Mouse (Mus musculus) embryo, embryonic 10.5 days (tissue): Measurements from ENCODE around the gene Aasdh.
"Not testable (repeated sequence)": the region's sequence is repeated elsewhere in the genome, so short reads cannot be mapped to it uniquely, and the experiment has no call there.

Source experiments
- DNase-seq: peaks from one replicate; pipeline ENCODE4 v3.0.0-alpha.2; 2015; ENCODE audit warnings: low spot score

Gene Aasdh

DNA sequence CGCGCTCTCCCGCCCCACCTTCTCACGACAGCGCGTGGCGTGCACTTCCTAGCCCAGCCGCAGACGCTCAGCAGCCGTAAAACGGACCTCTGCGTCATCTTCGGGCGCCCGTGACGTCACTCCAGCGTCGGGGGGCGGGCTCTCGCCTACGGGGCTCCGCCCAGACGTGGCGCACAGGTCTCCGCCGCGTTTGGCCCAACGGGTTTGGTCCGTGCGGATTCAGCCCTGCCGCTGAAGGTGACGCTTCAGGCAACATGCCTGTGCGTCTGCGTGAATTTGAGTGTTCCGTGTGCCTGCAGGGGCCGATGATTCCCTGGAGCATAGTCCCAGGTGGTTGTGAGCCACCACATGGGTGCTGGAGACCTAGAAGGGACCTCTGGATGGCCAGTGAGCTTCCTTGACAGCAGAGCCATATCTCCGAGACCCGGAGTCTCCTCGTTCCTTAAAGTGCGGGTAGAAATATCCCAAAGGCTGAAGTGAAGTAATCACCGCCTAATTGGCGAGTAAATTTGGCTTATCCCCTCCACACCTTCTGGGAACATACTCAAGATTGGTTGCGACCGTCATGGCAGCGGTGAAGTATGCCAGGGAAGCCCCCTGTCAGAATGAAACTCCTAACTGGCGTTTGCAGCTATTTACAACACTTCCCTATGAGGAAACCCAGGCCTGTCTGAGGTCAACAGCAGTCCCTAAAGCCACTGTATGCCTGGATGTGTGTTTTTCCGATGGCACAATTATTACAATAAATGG lies at the start of gene Aasdh:
Gene Aasdh (minus strand): TSS at position 110 of the 750 bp plus-strand sequence.
- peak; percentile 97 for DNase-seq

GRCm38 (mm10) chr5:76954271-76954900 lies 49.1 kb upstream of the Aasdh start:
- DNase-seq = no peak

- no peak for DNase-seq
Measured at GRCm38 (mm10) chr5:76953794-76954193, 48.5 kb upstream of the Aasdh start.

DNA sequence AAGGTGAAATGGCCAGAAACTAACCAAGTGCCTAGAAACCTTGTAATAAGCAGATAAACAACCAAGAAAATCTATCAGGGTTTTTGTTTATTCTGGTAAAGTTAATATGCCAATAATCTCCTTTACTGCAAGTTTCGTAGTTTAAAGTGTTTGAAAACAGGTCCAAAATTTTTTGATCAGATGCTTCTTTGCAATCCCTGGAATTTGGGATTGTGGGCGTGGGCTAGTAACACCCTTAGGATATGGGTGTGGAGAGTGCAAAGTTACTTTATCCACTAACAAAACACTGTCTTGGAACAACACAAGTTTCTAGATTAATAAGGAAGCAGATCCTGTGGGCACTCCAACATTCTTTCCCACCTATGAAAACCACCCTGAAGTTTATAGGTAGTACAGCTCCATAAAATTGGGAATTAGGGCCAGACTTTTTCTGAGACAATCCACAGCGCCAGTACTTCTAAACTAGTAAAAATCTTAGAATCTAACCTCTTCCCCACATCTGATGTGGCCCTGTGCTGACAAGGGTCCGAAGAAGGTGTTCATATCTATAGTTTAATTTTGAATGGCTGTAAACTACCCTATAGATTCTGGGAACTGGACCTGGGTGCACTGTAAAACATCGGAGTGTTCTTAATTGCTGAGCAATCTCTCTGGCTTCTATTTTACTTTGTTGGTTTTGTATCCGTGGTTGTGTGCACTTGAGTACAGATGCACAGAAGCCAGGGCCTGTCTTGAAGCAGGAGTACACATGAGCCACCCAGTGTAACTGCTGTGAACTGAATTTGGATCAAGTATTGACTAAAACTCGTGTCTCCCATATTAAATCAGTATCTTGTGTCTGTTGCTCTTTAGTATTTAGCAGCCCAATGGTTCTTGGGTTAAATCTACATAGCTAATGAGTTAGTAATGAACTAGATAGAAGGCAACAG lies 47.1 kb upstream of the Aasdh start:
- DNase-seq = peak; percentile 44

DNA sequence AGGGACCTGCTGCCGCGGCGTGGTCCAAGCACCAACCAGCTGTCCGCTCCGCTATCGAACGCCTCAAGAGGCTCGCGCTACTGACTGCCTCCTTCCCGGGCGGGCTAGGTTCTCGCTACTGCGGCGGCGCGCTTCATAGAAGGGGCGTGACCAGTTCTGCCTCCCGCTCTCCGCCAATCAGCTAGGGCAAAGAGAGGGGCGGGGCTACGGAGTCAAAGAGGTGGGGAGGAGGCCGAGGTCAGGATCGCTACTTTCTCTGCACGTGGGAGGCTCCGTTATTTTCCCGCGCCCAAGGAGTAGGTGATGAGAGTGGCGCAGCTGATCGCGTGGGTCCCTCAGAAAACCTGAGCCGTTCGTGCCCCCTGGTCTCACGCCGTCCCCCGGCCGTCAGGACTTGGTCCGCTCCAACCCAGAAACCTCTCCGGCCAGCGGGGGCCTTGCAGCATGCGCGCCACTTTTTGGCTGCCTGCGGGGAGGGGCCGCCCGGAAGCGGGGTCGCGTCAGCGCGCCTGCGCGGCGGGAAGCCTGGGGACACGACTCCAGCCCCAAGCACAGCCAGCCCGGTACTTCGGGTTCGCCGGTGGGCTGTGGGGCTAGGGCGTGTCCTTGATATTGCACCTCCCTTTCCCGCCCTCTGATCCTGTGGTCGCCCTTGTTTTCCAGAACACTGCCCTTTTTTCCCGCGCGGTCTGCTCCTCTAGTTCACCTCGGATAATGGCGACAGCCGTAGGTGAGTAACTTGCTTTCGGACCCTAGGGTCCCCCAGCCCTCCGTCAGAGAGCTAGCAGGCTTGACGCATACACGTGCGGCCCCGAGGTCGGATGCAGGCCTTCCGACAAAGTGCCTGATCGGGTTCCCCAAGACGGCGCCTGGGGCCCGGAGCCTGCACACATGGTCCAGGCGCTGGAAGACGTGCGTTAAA lies 46.1 kb upstream of the Aasdh start, which contains the start of the genes Paics and Ppat:
Gene Paics (plus strand): TSS at position 202 of the 922 bp plus-strand sequence.
Gene Ppat (minus strand): TSS at position 473 of the 922 bp plus-strand sequence.
- peak; percentile 99 for DNase-seq

- DNase-seq = peak; percentile 66
Measured at GRCm38 (mm10) chr5:76950343-76951105, 45.2 kb upstream of the Aasdh start.

DNA sequence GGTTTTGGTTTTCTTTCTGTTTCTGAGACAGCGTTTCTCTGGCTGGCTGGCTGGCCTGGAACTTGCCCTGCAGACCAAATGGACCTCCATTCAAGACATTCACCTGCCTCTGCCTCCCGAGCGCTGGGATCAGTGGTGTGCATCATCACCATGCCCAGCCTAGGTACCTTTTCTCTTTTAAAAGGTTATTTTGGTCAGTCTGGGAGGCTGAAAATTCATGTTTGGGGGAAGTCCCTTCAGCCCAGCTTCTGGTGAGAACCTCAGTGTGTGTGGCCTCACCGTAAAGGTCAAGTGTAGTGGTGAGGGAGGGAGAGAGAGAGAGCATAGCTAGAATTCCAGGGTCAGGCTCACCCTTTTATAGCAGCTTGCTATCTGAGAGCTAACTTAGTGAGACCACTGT lies 42.4 kb upstream of the Aasdh start:
- DNase-seq = no peak

- no peak for DNase-seq
Measured at GRCm38 (mm10) chr5:76947142-76947541, 41.8 kb upstream of the Aasdh start.

GRCm38 (mm10) chr5:76945678-76946033 lies 40.3 kb upstream of the Aasdh start:
- DNase-seq = no peak

DNA sequence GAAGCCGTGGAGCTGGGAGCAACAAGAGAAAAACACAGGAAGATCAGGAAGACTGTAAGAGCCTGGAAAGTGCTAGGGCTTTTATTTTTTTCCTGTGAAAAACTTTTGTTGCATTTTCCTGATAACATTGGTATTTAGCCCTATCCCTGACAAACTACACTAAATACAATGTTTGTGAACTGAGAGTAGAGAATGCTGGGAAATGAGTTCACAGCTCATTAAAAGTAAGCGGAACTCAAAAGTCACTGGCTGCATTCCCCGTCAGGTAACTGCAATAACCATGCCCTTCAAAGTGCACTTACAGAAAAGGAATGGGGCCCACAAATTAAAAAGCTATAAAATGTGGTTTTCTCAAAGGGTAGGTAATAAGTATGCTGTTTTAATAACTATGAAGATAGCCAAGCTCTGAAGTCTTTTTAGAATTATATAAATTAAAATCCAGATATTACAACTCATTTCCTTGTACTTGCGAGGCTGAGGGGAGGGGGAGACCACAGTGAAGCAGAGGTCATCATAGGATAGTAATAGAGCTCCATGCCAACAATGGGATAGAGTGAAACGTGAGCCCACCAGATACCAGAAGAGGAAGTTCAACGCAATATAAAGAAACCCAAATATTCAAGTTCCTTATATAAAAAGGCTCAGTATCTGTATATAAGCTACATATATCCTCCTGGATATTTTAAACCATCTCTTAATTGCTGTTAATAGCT lies 39.8 kb upstream of the Aasdh start:
- no peak for DNase-seq

DNA sequence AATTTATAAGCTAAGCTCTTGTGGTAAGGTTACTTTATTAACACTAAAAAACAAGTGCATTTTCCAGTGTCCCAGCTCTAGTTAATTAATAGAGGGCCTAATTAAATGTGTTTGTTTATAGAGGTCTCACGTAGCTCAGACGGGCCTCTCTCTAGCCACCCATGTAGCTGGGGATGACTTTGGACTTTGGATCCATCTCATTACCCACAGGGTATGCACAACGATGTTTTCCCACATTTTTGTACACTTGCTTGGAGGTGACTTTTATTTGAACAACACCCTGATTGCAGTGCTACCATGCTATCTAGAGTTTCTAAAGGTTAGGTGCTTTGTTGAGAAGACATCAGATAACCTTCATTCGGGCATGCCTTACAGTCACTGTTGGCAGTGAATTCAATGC lies 37.2 kb upstream of the Aasdh start:
- DNase-seq = no peak

GRCm38 (mm10) chr5:76941975-76942374 lies 36.7 kb upstream of the Aasdh start:
- DNase-seq = no peak

DNA sequence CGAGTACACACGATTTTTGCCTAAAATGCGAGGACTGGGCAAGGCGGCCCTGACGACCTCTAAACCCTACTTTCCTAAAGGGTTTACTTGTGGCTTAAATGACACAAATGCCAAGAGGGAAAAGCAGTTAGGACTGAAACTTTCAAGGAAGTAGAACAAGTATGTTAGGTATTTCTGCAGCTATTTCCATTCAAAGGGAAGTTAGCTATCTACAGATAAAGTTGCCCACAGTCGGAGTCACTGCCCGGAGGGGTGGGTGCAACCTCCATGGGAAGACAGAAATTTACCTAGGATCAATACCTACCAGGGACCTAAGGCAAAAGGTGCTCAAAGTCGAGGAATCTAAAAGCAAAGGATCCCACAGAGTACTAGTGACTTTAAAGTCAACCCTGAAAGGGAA lies 34.4 kb upstream of the Aasdh start:
- no peak for DNase-seq

DNA sequence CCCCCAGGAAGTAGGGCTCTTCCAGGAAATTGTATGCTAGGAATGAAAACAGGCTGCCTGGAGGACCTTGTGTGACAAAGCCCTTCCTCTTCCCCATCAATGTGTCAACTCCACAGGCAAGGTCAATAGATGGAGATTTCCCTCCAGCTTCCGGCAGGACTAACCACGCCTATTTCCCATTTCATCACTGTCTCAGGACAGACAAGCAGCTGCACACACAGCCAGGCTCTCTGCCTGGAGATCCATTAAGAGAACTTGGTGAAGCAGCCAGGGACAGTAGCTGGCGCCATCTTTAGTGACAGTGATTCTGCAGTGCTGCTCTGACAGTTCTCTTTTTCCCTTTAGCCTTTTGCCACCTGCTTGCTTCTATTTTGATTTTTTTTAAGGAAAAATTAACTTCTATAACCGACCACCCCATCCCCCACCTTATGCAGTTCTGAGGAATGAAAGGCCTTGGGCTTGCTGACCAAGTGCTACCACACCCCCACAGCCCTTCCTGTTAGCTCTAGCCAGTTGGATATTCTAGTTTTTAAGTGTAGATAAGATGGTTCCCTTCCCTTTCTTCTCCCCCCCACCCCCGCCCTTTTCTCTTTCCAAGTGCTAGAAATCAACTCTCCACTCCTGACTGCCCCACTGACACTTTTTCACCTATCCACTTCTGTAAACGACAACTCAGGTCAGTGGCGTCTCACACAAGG lies 24.0 kb upstream of the Aasdh start:
- peak; percentile 32 for DNase-seq

- DNase-seq = peak; percentile 36
Measured at GRCm38 (mm10) chr5:76928124-76928832, 23.0 kb upstream of the Aasdh start.

DNA sequence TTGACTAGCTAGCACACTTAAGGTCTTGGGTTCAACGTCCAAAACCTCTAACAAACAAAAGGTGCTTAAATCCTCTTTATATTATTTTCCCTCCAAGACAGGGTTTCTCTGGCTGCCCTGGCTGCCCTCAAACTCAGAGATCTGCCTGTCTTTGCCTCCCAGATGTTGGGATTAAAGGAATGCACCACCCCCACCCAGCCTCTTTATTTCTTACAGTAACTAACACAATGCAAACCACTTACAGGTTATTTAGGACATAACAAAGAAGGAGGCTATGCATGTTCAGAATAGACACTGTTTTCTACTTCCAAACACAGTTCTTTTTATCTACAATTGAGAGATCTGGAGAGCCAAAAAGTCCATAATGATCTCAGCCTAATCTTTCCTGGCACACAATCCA lies 19.0 kb upstream of the Aasdh start:
- no peak for DNase-seq

DNA sequence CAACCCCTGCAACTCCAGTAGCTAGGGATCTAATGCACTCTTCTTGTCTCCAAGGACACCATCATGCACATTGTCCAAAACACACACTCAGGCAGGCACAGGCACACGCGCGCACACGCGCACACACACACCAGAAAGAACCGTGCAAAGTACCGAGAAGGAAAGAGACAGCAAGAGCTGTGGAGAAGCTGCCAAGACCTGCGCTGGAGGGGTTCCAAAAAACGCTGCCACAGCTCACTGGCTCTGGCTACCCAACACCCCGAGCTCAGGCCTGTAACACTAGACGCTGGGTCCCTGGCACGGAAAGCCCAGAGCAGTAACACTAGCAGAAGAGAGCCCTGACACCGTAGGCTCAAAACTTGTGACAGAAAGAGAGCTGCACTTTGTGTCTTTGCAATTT lies 18.1 kb upstream of the Aasdh start:
- no peak for DNase-seq

DNA sequence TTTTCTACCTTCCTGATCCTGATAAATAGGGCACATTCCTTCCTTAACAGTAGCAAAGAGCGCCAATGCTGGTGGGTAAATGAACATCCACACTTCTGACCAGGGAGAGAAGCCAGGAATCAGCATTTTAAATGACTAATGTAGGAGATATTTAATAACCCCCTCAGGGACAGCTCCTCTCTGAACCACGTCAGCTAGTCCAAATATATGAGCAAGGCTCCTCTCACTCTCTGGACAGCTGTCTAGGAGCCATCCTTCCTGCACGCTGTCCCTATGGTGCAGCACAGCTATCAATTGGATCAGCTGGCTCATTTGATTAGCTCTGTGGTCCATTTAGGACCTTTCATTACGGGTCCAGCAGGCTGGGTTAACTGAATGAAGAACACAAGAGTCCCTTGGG lies 17.5 kb upstream of the Aasdh start:
- DNase-seq = no peak

DNA sequence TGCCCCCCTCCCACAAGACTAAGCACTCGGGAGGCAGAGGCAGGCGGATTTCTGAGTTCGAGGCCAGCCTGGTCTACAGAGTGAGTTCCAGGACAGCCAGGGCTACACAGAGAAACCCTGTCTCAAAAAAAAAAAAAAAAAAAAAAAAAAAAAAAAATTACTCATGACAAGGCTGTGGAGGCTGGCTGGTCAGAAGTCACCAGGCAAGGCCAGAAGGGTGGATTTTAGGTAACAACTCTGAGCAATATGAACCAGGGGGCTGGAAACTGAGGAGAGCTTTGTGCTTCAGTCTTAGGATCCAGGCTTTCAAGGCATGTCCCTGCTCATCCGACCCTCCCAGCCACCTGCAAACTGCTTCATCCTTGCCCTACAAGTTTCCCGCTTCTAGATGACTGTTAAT lies 7.2 kb upstream of the Aasdh start:
- not testable (repeated sequence) for DNase-seq
